Mouse (Mus musculus) right cerebral cortex, postnatal 10 days (tissue): ENCODE measurements around the gene Mrpl57.

Experiments
- DNase-seq, 2 experiments: peaks; one replicate each; pipeline ENCODE4 v3.0.0; 2021; ENCODE audit warnings: low spot score in 2 of 2

Mrpl57 gene

DNA sequence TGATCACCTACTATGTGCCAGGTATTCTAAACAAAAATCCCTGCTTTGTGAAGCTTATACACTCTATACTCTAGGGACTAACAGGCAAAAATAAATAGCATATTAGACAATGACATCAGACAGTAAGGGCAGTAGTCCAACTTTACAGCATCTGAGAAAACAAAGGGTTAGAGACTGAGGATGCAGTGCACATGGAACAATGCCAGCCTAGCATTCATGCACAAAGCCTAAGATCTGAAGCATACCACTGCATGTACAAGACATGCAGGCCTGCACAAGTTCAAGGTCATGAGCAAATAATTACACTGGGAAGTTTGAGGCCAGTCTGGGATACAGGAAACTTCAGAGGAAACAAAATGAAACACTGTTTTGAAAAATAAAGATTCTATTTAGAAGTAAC, 33.5 kb downstream of the Mrpl57 start:
- DNase-seq: no peak

DNA sequence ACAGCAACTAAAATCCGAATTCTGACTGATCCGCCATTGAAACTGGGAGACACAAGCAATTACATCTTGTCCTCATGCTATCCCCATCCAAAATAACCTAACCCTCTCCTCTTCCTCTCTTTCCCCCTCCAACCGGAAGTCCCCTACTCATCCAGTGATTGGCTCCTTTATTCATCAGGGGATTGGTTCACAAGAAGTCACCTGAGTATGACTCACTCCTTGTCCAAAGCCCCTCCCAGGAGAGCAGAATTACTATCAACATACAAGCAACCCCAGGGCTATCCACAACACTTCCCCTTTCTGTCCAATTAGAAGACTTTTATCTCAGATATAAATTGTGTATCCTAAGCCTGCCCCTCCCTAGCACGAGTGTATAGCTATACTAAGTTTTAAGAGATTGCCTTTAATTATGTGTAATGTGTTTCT, 36.0 kb downstream of the Mrpl57 start:
- DNase-seq: no peak

DNA sequence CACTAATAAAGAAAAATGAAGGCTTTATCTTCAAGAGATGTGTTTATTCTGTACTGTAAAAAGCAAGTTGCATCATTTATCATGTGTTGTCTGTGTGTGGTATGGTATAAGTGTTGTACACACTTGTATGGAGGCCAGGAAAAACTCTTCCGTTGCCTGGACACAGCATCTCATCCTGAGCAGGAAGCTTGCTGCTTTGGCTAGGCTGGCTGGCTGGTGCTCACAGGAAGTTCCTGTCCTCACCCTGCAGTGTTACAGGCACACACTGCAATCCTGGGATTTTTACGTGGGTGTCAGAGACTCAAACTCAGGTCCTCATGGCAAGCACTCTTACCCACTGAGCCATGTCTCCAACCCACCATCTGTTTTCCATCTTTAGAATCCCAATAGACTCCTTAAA, 37.1 kb downstream of the Mrpl57 start:
- no peak for DNase-seq

DNA sequence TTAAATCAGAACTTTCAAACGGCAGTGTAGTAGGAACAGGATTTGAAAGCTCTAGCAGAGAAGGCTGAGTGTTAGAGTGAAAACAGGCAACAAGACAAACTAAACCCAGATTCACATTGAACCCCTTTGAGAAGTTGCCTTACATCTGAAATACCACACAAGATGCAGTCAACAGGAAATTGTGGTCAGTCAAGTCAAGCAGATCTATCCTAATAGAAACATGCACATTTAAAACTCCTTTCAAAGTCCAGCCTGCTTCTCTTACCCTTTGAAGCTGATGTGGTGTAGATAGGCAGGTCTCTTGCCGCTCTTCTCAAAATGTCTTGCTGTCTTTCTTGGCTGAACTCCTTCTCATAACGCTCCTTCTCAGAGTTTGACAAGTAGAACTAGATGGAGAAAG, 39.2 kb downstream of the Mrpl57 start:
- DNase-seq: no peak

GRCm38 (mm10) chr14:57866676-57867276, 40.7 kb downstream of the Mrpl57 start:
- DNase-seq: no peak

DNA sequence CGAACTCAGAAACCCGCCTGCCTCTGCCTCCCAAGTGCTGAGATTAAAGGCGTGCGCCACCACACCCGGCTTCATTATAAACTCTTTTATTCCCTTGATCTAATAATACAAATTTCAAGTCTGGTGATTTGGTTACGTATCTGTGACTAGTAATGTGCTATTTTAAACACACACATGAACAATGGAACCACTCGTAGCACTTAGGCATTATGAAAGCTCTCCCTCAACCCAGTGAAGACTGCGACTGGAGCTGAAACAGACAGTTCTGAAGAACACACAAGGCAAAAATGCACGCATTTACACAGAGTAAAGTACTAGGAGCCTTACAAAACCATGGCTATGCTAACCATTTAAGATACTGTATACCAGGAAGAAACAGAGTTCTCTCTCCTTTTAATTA, 51.9 kb downstream of the Mrpl57 start:
- DNase-seq: no peak
